Mouse (Mus musculus) C2C12 (cell line): ENCODE results near the gene Rab6a.

Source experiments
- CEBPB ChIP-seq: IDR thresholded peaks from one replicate; pipeline ENCODE4 v1.6.1; 2011; ENCODE audit warnings: low read depth, mild to moderate bottlenecking, control low read depth, moderate library complexity
- CTCF ChIP-seq: IDR thresholded peaks from one replicate; pipeline ENCODE4 v1.5.1; 2011; ENCODE audit not compliant: control insufficient read depth, insufficient read depth, insufficient read length
- FOSL1 ChIP-seq: IDR thresholded peaks from one replicate; pipeline ENCODE4 v1.8.0; 2011; ENCODE audit warnings: mild to moderate bottlenecking, low read length; ENCODE audit not compliant: poor library complexity, insufficient read depth, severe bottlenecking
- MAX ChIP-seq: IDR thresholded peaks from one replicate; pipeline ENCODE4 v1.6.1; 2011; ENCODE audit warnings: mild to moderate bottlenecking, control low read depth
- MYOD1 ChIP-seq: IDR thresholded peaks from one replicate; pipeline ENCODE4 v1.6.1; 2011; ENCODE audit warnings: low read depth; ENCODE audit not compliant: control insufficient read depth, insufficient read length
- MYOG ChIP-seq: IDR thresholded peaks from one replicate; pipeline ENCODE4 v1.6.1; 2011; ENCODE audit not compliant: control insufficient read depth, insufficient read length; ENCODE audit errors: extremely low read depth
- USF1 ChIP-seq: IDR thresholded peaks from one replicate; pipeline ENCODE4 v1.6.1; 2011; ENCODE audit warnings: low read depth, mild to moderate bottlenecking, control low read depth, moderate library complexity

- no peak for TF ChIP-seq CTCF
- no peak for TF ChIP-seq MAX
- no peak for TF ChIP-seq MYOG
- TF ChIP-seq MYOD1: no peak
- TF ChIP-seq USF1: no peak
- no peak for TF ChIP-seq CEBPB
- TF ChIP-seq FOSL1: no peak
Measured at GRCm38 (mm10) chr7:100683241-100683640, 76.0 kb downstream of the Rab6a start.
